Mouse (Mus musculus): ENCODE data around the gene Gmfg. TPM values are rescaled to one million over a fixed set of nuclear protein-coding genes. Genes with fewer than 3 reads are reported as not detected.

The Gmfg gene
- polyA plus RNA-seq, 1 experiment from 2014 or later = 49.7 TPM

DNA sequence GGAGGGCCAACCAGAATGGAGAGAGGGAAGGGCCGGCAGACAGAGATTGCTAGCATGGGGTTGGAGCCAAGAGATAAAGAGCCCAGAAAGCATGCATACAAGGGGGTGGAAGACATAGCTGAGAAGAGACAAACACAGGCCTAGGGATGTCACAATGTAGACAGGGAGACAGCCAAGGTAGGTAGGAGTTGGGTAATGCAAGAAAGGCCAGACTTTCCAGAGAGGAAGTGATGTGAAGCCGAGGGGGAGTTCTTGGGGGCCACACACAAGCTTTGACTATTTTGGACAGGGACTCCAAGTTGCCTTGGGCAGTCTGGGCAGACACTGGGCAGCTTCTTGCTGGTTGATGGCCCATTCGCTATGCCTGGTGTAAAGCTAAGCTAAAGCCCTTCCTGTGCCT lies 35.3 kb upstream of the Gmfg start:
- H3K9ac ChIP-seq (ENCODE audit: low read depth, low read length) = no peak overlapping the region
- no peak overlapping the region for H3K4me3 ChIP-seq (ENCODE audit: low read depth, low read length)
- H3K36me3 ChIP-seq (ENCODE audit: control insufficient read depth, insufficient read depth, low read length) = peaks cover 63% of the 10 kb centered on the region
- DNase-seq (ENCODE audit: low spot score) (no peak), ATAC-seq (replicated peaks; ENCODE audit: low FRiP score) (no peak)
- H3K4me1 ChIP-seq (replicated peaks; ENCODE audit: control insufficient read depth, insufficient read depth, low read length) = no peaks in the 10 kb centered on the region
- H3K9me3 ChIP-seq (ENCODE audit: control insufficient read depth, low read length) = no peaks in the 10 kb centered on the region
- 72% methylated on average over 3 of the region's 3 CpGs for WGBS
- no peaks in the 10 kb centered on the region for H3K27me3 ChIP-seq (replicated peaks; ENCODE audit: control insufficient read depth, insufficient read depth, low read length)
- no peak overlapping the region for H3K27ac ChIP-seq (ENCODE audit: low read depth, low read length)
- H3K4me2 ChIP-seq = no peak overlapping the region

DNA sequence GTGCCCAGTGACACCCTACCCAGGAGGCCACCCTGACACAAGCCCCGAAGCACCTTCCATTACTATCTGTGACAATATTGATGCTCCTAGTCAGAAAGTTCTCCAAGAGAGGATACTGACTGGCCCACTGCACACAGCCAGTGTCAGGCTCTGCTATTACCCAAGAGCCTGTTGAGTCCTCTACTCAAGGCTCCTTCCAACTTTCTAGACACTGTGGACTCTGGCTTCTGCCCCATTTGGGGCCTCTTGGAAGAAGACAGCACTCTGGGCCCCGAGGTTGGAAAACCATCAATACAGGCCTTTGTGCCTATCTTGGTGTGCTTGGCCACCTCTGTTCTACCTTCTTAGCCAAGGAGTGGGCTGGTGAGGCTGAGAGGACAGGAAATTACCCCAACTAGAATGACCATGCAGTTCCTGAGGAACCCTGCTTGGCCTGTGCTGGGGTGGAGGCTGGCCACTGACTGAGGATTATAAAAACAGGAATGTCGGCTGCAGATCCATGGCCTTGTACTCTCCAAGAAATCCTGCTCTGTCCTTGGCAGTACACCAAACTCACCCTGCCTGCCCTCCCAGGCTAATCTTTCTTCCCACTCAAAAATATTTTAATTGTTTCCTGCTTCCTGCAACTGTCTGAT lies 26.3 kb upstream of the Gmfg start:
- ATAC-seq (replicated peaks; ENCODE audit: low FRiP score) (no peak), DNase-seq (ENCODE audit: low spot score) (no peak)
- Histone ChIP-seq H3K9ac (ENCODE audit: low read depth, low read length) (no peak overlapping the region), H3K9me3 (ENCODE audit: control insufficient read depth, low read length) (no peaks in the 10 kb centered on the region), H3K27me3 (replicated peaks; ENCODE audit: control insufficient read depth, insufficient read depth, low read length) (no peaks in the 10 kb centered on the region), H3K27ac (ENCODE audit: low read depth, low read length) (no peak overlapping the region), H3K4me3 (ENCODE audit: low read depth, low read length) (no peak overlapping the region), H3K4me1 (replicated peaks; ENCODE audit: control insufficient read depth, insufficient read depth, low read length) (no peaks in the 10 kb centered on the region), H3K4me2 (no peak overlapping the region), H3K36me3 (ENCODE audit: control insufficient read depth, insufficient read depth, low read length) (peaks cover 38% of the 10 kb centered on the region)
- WGBS = 81% methylated on average over 3 of the region's 3 CpGs

- H3K27me3 ChIP-seq (replicated peaks; ENCODE audit: control insufficient read depth, insufficient read depth, low read length) = no peaks in the 10 kb centered on the region
- no peak overlapping the region for H3K4me3 ChIP-seq (ENCODE audit: low read depth, low read length)
- no peak overlapping the region for H3K27ac ChIP-seq (ENCODE audit: low read depth, low read length)
- H3K4me2 ChIP-seq = no peak overlapping the region
- no peaks in the 10 kb centered on the region for H3K4me1 ChIP-seq (replicated peaks; ENCODE audit: control insufficient read depth, insufficient read depth, low read length)
- H3K9ac ChIP-seq (ENCODE audit: low read depth, low read length) = no peak overlapping the region; the same call in 1 of the 2 replicates
- WGBS = 74% methylated on average over 4 of the region's 4 CpGs
- DNase-seq (ENCODE audit: low spot score) = no peak
- no peaks in the 10 kb centered on the region for H3K9me3 ChIP-seq (ENCODE audit: control insufficient read depth, low read length)
- peaks cover 32% of the 10 kb centered on the region for H3K36me3 ChIP-seq (ENCODE audit: control insufficient read depth, insufficient read depth, low read length)
- no peak; the same call in 1 of the 2 replicates for ATAC-seq (replicated peaks; ENCODE audit: low FRiP score)
Observed at GRCm38 (mm10) chr7:28412826-28413225, 24.4 kb upstream of the Gmfg start.

DNA sequence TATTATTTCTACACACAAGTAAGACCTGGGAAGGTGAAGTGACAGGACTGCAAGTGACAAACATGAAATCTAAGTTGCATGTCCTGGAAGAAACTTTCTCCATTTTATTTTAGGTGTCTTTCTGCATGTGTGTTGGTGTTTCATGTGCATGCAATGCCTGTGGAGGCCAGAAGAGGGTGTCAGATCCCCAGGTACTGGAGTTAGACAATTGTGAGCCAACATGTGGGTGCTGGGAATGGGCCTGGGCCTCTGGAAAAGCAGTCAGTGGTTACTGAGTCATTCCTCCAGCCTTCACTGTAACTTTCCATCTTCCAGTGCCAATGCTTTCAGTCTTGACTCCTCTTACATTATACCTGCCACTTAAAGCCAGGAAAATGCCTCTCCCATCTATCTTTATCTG lies 19.9 kb upstream of the Gmfg start:
- Histone ChIP-seq H3K4me1 (replicated peaks; ENCODE audit: control insufficient read depth, insufficient read depth, low read length) (no peaks in the 10 kb centered on the region), H3K9me3 (ENCODE audit: control insufficient read depth, low read length) (no peaks in the 10 kb centered on the region), H3K27me3 (replicated peaks; ENCODE audit: control insufficient read depth, insufficient read depth, low read length) (no peaks in the 10 kb centered on the region), H3K27ac (ENCODE audit: low read depth, low read length) (no peak overlapping the region), H3K36me3 (ENCODE audit: control insufficient read depth, insufficient read depth, low read length) (peaks cover 52% of the 10 kb centered on the region), H3K4me2 (no peak overlapping the region), H3K9ac (ENCODE audit: low read depth, low read length) (no peak overlapping the region), H3K4me3 (ENCODE audit: low read depth, low read length) (no peak overlapping the region)
- ATAC-seq (replicated peaks; ENCODE audit: low FRiP score) (no peak), DNase-seq (ENCODE audit: low spot score) (no peak)

DNA sequence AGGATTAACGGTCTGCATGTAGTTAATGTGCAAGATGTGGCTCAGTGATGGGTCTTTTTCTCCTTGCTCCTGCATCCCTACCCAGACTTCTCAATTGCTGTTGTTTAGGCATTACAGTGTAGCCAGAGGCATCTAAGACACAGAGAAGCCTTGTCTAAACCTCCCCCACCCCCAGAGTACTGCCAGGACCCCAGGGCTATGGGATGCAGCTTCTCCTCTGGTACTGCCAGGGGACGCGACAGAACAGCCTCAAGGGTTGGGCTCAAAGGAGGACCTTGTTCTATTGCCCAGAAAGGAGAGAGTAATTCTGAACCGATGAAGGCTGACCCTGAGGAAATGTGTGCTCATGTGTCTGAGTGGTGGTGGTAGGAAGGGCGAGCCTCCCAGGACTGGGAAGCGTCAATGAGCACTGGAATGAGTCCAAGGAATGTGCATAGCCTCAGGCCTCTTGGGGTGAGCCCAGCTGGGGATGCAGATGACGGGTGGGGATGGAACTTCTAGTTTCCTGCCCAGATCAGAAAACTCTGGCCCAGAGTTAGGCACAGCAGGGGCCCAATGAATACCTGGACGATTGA lies 19.1 kb upstream of the Gmfg start:
- Histone ChIP-seq H3K36me3 (ENCODE audit: control insufficient read depth, insufficient read depth, low read length) (peaks cover 55% of the 10 kb centered on the region), H3K27me3 (replicated peaks; ENCODE audit: control insufficient read depth, insufficient read depth, low read length) (no peaks in the 10 kb centered on the region), H3K4me2 (no peak overlapping the region), H3K9me3 (ENCODE audit: control insufficient read depth, low read length) (no peaks in the 10 kb centered on the region), H3K4me1 (replicated peaks; ENCODE audit: control insufficient read depth, insufficient read depth, low read length) (no peaks in the 10 kb centered on the region), H3K9ac (ENCODE audit: low read depth, low read length) (no peak overlapping the region), H3K4me3 (ENCODE audit: low read depth, low read length) (no peak overlapping the region), H3K27ac (ENCODE audit: low read depth, low read length) (no peak overlapping the region)
- DNase-seq (ENCODE audit: low spot score) (no peak), ATAC-seq (replicated peaks; ENCODE audit: low FRiP score) (no peak)
- 90% methylated on average over 8 of the region's 8 CpGs for WGBS

DNA sequence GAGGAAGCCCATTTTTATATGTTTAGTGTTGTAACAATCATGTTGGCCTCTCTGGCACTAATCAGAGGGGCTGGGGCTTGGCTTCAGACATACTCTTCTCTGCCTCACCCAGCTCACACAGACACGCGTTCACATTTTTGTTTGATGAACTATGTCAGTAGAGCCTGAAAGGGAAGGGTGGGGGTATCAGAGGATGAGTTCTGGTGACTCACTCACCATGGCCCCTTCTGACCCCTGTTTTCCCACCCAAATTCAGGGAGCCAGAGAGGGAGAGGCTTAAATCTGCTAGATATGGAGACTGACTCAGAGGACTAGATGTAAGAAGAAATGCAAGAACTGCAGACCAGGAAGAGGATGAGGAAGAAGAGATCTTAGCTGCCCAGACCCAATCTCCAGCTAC lies 17.8 kb upstream of the Gmfg start:
- 98% methylated on average over 2 of the region's 2 CpGs for WGBS
- peaks cover 49% of the 10 kb centered on the region for H3K36me3 ChIP-seq (ENCODE audit: control insufficient read depth, insufficient read depth, low read length)
- no peak overlapping the region for H3K4me2 ChIP-seq
- H3K4me3 ChIP-seq (ENCODE audit: low read depth, low read length) = no peak overlapping the region
- H3K27ac ChIP-seq (ENCODE audit: low read depth, low read length) = no peak overlapping the region
- H3K27me3 ChIP-seq (replicated peaks; ENCODE audit: control insufficient read depth, insufficient read depth, low read length) = no peaks in the 10 kb centered on the region
- H3K9ac ChIP-seq (ENCODE audit: low read depth, low read length) = no peak overlapping the region
- H3K4me1 ChIP-seq (replicated peaks; ENCODE audit: control insufficient read depth, insufficient read depth, low read length) = no peaks in the 10 kb centered on the region
- H3K9me3 ChIP-seq (ENCODE audit: control insufficient read depth, low read length) = no peaks in the 10 kb centered on the region
- no peak for DNase-seq (ENCODE audit: low spot score)
- no peak for ATAC-seq (replicated peaks; ENCODE audit: low FRiP score)

DNA sequence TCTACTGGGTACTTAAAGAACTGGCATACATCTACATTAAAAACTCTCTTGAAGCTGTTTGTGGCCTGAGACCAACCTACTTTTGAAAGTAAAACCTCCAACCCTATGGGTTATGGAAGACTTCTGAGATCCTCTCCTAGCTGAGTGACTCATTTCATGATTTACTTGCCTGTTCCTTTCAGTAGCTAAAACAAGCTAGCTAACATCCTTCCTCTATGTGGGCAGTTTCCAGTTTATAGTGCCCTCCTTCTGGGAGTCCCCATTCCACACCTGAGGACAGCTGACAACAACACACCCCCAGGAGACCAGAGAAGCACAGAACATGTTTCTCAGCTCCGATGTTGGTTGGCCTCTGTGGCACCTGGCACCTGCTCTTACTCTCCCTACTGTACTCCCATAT lies 14.2 kb upstream of the Gmfg start:
- Histone ChIP-seq H3K9me3 (ENCODE audit: control insufficient read depth, low read length) (no peaks in the 10 kb centered on the region), H3K4me2 (no peak overlapping the region), H3K36me3 (ENCODE audit: control insufficient read depth, insufficient read depth, low read length) (peaks cover 37% of the 10 kb centered on the region), H3K4me3 (ENCODE audit: low read depth, low read length) (no peak overlapping the region), H3K27me3 (replicated peaks; ENCODE audit: control insufficient read depth, insufficient read depth, low read length) (no peaks in the 10 kb centered on the region), H3K27ac (ENCODE audit: low read depth, low read length) (no peak overlapping the region), H3K9ac (ENCODE audit: low read depth, low read length) (no peak overlapping the region), H3K4me1 (replicated peaks; ENCODE audit: control insufficient read depth, insufficient read depth, low read length) (no peaks in the 10 kb centered on the region)
- WGBS = 81% methylated on average over 1 of the region's 1 CpGs
- ATAC-seq (replicated peaks; ENCODE audit: low FRiP score) (no peak), DNase-seq (ENCODE audit: low spot score) (no peak)

GRCm38 (mm10) chr7:28427738-28428137 lies 9.5 kb upstream of the Gmfg start:
- H3K27me3 ChIP-seq (replicated peaks; ENCODE audit: control insufficient read depth, insufficient read depth, low read length) = no peaks in the 10 kb centered on the region
- H3K9me3 ChIP-seq (ENCODE audit: control insufficient read depth, low read length) = no peaks in the 10 kb centered on the region
- DNase-seq (ENCODE audit: low spot score) (no peak), ATAC-seq (replicated peaks; ENCODE audit: low FRiP score) (no peak)
- no peak overlapping the region for H3K27ac ChIP-seq (ENCODE audit: low read depth, low read length)
- H3K4me3 ChIP-seq (ENCODE audit: low read depth, low read length) = no peak overlapping the region
- H3K9ac ChIP-seq (ENCODE audit: low read depth, low read length) = no peak overlapping the region
- peaks cover 23% of the 10 kb centered on the region for H3K4me1 ChIP-seq (replicated peaks; ENCODE audit: control insufficient read depth, insufficient read depth, low read length)
- peaks cover 9% of the 10 kb centered on the region; the same call in 1 of the 2 replicates for H3K36me3 ChIP-seq (ENCODE audit: control insufficient read depth, insufficient read depth, low read length)
- no peak overlapping the region for H3K4me2 ChIP-seq

DNA sequence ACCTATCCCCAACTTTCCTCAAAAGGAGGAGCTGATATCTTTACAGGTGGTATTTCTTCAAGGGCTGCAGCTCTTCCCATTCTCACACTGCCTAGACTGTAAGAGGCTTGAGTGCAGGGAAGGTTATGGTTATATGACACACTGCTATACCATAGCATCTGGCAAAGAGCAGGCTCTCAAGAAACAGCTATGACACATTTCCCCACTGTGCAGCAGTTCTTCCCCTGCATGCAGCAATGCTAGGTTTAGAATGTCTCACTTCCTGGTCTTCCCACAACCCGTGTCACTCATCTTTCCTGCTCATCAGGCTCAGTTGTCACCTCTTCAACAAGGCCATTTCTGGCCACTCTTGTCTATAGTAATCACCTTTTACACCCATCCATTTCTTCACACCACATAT lies 6.7 kb upstream of the Gmfg start:
- H3K9ac ChIP-seq (ENCODE audit: low read depth, low read length) = no peak overlapping the region
- no peaks in the 10 kb centered on the region for H3K27me3 ChIP-seq (replicated peaks; ENCODE audit: control insufficient read depth, insufficient read depth, low read length)
- 0 out of 2 replicates have a peak overlapping the region, but pooled peaks have one; percentile 9 for H3K4me2 ChIP-seq
- DNase-seq (ENCODE audit: low spot score) = no peak
- H3K4me3 ChIP-seq (ENCODE audit: low read depth, low read length) = no peak overlapping the region
- H3K36me3 ChIP-seq (ENCODE audit: control insufficient read depth, insufficient read depth, low read length) = no peaks in the 10 kb centered on the region; the same call in 1 of the 2 replicates
- 0 out of 2 replicates have a peak overlapping the region, but pooled peaks have one; percentile 8 for H3K27ac ChIP-seq (ENCODE audit: low read depth, low read length)
- no peak for ATAC-seq (replicated peaks; ENCODE audit: low FRiP score)
- H3K9me3 ChIP-seq (ENCODE audit: control insufficient read depth, low read length) = no peaks in the 10 kb centered on the region
- H3K4me1 ChIP-seq (replicated peaks; ENCODE audit: control insufficient read depth, insufficient read depth, low read length) = peaks cover 48% of the 10 kb centered on the region
- 48% methylated on average over 1 of the region's 1 CpGs for WGBS
